In genomic region chr16:90081125-90081524, GRCm38 (mm10) we compare ENCODE assay signal across 16 mouse cellular contexts.
A peak's percentile ranks its signal among the peaks of the same experiment; 100 is the strongest.
DNase-seq lines count a peak whose midpoint lies in the region; ATAC-seq and TF ChIP-seq lines count a peak whose summit lies in the region.
"Had no signal": no experiment of that assay in that cellular context is flagged by ENCODE, and none has a peak within 500 bp of the region (broad histone marks: within the 10 kb centered on the region; RNA-seq: fewer than 3 reads in every experiment).

No protein-coding gene starts in this region.

- no peak overlapping the region for H3K4me3 ChIP-seq in forebrain, embryonic 15.5 days
- no peak overlapping the region for H3K4me3 ChIP-seq in forebrain, embryonic 11.5 days (ENCODE audit: low read depth, low read length)
- no peak overlapping the region for H3K4me3 ChIP-seq in kidney, embryonic 16.5 days (ENCODE audit: low read length)

- 0 out of 2 replicates have a peak, but pooled peaks have one; percentile 42 for ATAC-seq in forebrain, embryonic 15.5 days (replicated peaks)
- no peak for ATAC-seq in forebrain, embryonic 11.5 days (replicated peaks; ENCODE audit: low FRiP score)
- ATAC-seq in kidney, embryonic 16.5 days (ENCODE audit: low FRiP score, low TSS enrichment), result peak; percentile 62
- ATAC-seq: intestine, embryonic 16.5 days had no signal

- intact Hi-C loops in left cerebral cortex, postnatal 25 days (cut with DNase I), result no loop called here

- WGBS in forebrain, embryonic 15.5 days, result 40% methylated on average over 1 of the region's 1 CpGs
- 77% methylated on average over 1 of the region's 1 CpGs for WGBS in forebrain, embryonic 11.5 days
- WGBS in kidney, embryonic 16.5 days, result 58% methylated on average over 1 of the region's 1 CpGs

- no peak for DNase-seq in forebrain, embryonic 11.5 days (ENCODE audit: low spot score)
- no peak for DNase-seq in kidney, postnatal 25 days
- DNase-seq in brain, embryonic 14.5 days (ENCODE audit: low read depth), result peak; percentile 49
- DNase-seq in cerebellum, adult 9-11 months, result peak; percentile 77
- DNase-seq in gastrocnemius, adult 18-20 months (ENCODE audit: low spot score), result no peak
- DNase-seq in left cerebral cortex, postnatal 25 days (ENCODE audit: low spot score in 2 of 2), result no peak
- DNase-seq: gastrocnemius, postnatal 10 days; liver; lung, adult 2 months; midbrain, embryonic 14.5 days; right cerebral cortex, postnatal 25 days; thymus, adult 18-20 months had no signal

- no peak for TF ChIP-seq CTCF in brain, embryonic 14.5 days (IDR thresholded peaks at IDR 0.05; ENCODE audit: borderline replicate concordance, extremely low read depth, insufficient read depth, insufficient read length)

- peaks cover 11% of the 10 kb centered on the region for H3K4me1 ChIP-seq in forebrain, embryonic 15.5 days
- H3K4me1 ChIP-seq in forebrain, embryonic 11.5 days (replicated peaks; ENCODE audit: control insufficient read depth, insufficient read depth, low read length), result no peaks in the 10 kb centered on the region
- H3K4me1 ChIP-seq in kidney, embryonic 16.5 days (ENCODE audit: insufficient read depth, low read length), result no peaks in the 10 kb centered on the region; the same call in none of the 2 replicates

- TF ChIP-seq POLR2A in brain, embryonic 14.5 days (IDR thresholded peaks at IDR 0.05; ENCODE audit: borderline replicate concordance, extremely low read depth, insufficient read depth, insufficient read length, poor library complexity, severe bottlenecking), result no peak

- H3K27ac ChIP-seq in forebrain, embryonic 15.5 days (replicated peaks), result no peak overlapping the region
- no peak overlapping the region for H3K27ac ChIP-seq in forebrain, embryonic 11.5 days (ENCODE audit: low read depth, low read length)
- no peak overlapping the region for H3K27ac ChIP-seq in kidney, embryonic 16.5 days (ENCODE audit: low read length)
- H3K27ac ChIP-seq: macrophage had no signal

- H3K36me3 ChIP-seq in forebrain, embryonic 15.5 days, result no peaks in the 10 kb centered on the region
- no peaks in the 10 kb centered on the region for H3K36me3 ChIP-seq in forebrain, embryonic 11.5 days (ENCODE audit: control insufficient read depth, insufficient read depth, low read length)
- no peaks in the 10 kb centered on the region for H3K36me3 ChIP-seq in kidney, embryonic 16.5 days (ENCODE audit: insufficient read depth, low read length)

- H3K4me2 ChIP-seq in forebrain, embryonic 15.5 days (replicated peaks), result no peak overlapping the region
- no peak overlapping the region for H3K4me2 ChIP-seq in forebrain, embryonic 11.5 days (ENCODE audit: low read depth, low read length, severe bottlenecking)
- H3K4me2 ChIP-seq in kidney, embryonic 16.5 days (replicated peaks; ENCODE audit: low read depth, low read length), result no peak overlapping the region

- no peaks in the 10 kb centered on the region for H3K9me3 ChIP-seq in forebrain, embryonic 15.5 days
- no peaks in the 10 kb centered on the region for H3K9me3 ChIP-seq in forebrain, embryonic 11.5 days (ENCODE audit: control insufficient read depth, low read length)
- no peaks in the 10 kb centered on the region for H3K9me3 ChIP-seq in kidney, embryonic 16.5 days (ENCODE audit: low read length)

- H3K27me3 ChIP-seq in forebrain, embryonic 15.5 days, result no peaks in the 10 kb centered on the region
- H3K27me3 ChIP-seq in forebrain, embryonic 11.5 days (ENCODE audit: control insufficient read depth, insufficient read depth, low read length), result no peaks in the 10 kb centered on the region
- no peaks in the 10 kb centered on the region for H3K27me3 ChIP-seq in kidney, embryonic 16.5 days (ENCODE audit: insufficient read depth, low read length)

- no peak overlapping the region for H3K9ac ChIP-seq in forebrain, embryonic 15.5 days (replicated peaks)
- H3K9ac ChIP-seq in forebrain, embryonic 11.5 days (ENCODE audit: low read length), result no peak overlapping the region
- H3K9ac ChIP-seq in kidney, embryonic 16.5 days (replicated peaks; ENCODE audit: low read length), result no peak overlapping the region

Comparison
In these comparisons a context has a peak if more than half of its experiments do, and no peak if none do; other contexts are left out.
1. DNase-seq: peak in brain, embryonic 14.5 days (single experiment) and cerebellum, adult 9-11 months (single experiment); none in forebrain, embryonic 11.5 days (single experiment), kidney, postnatal 25 days (0 of 2), gastrocnemius, adult 18-20 months (single experiment) and left cerebral cortex, postnatal 25 days (0 of 2).